Mouse (Mus musculus): ENCODE results near the gene Nacc1.

DNA sequence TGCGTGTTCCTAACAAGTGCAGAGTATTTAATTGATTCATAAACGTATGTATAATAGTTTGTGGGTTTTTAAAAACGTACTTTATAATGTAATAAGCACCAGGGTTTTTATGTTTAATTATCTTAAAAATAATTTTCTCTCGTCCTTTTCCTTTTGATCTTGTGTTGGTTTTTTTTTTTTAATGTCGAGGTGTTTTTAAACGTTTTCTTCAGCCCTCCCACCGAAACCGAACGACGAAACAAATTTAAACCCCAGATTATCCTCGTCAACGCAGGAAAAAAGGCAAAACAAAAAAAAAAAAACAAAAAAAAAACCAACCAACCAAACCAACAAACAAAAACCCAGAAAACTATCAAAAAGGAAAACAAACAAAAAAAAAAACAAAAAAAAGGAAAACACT, 18.3 kb upstream of the Nacc1 start:
- TF ChIP-seq POLR2A (IDR thresholded peaks at IDR 0.05; ENCODE audit: low read depth, low read length): no peak
- no peak for TF ChIP-seq CTCF (IDR thresholded peaks at IDR 0.05; ENCODE audit: extremely low read depth, insufficient read length, insufficient replicate concordance, low read depth, low read length)

All from small intestine, adult 2 months (tissue).